Mouse (Mus musculus) lung, postnatal 0 days (tissue): ENCODE results near the gene Itga9.

Source experiments
- CTCF ChIP-seq: IDR thresholded peaks from 2 replicates; pipeline ENCODE4 v1.5.1; 2016; ENCODE audit warnings: antibody characterized with exemption, mild to moderate bottlenecking
- EP300 ChIP-seq: IDR thresholded peaks from 2 replicates; pipeline ENCODE4 v1.6.1; 2016; ENCODE audit warnings: antibody characterized with exemption, mild to moderate bottlenecking, control low read depth

DNA sequence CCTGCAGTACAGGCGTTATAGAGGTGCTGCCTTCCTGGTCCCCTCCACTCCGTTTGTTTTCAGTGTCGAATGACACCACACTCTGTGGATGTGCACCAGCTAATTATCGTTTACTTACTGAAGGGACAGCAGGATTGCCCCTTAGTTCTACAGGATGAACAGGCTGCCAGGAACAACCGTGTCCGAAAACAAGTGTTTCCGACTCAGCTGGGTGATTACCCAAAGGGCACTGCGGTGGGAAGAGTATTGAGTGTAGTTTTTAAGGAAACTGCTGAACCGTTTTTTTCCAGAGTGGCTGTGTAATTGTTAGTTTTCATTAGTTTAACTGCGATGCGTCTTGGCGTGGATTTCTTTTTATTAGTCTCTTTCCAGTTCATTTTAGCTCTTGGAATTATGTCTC lies 329.6 kb downstream of the Itga9 start:
- TF ChIP-seq CTCF (no peak), EP300 (no peak)
